Mouse (Mus musculus): ENCODE measurements around the gene Ndufv1.
"Not testable (repeated sequence)": the region's sequence is repeated elsewhere in the genome, so short reads cannot be mapped to it uniquely, and the experiment has no call there.

GRCm38 (mm10) chr19:4041500-4041899 lies 28.9 kb upstream of the Ndufv1 start:
- not testable (repeated sequence) for TF ChIP-seq CTCF (IDR thresholded peaks at IDR 0.05; ENCODE audit: control insufficient read depth, insufficient read depth, insufficient replicate concordance, low read depth, low read length); POLR2A (IDR thresholded peaks at IDR 0.05; ENCODE audit: control insufficient read depth, low read depth, low read length)

Data from testis, adult 2 months (tissue).